Mouse (Mus musculus) limb, embryonic 14.5 days (tissue): ENCODE results near the gene Ucp2. TPM values are rescaled to one million over a fixed set of nuclear protein-coding genes. Genes with fewer than 3 reads are reported as not detected.

Experiments
- ATAC-seq: fragments of 200-750 bp; cut with Nextera tagmentation; 2 replicates; pipeline ENCODE4 v1.8.0; 2017; ENCODE audit warnings: low read depth, moderate number of reproducible peaks, moderate TSS enrichment; ENCODE audit not compliant: low FRiP score
- DNase-seq: peaks from one replicate; pipeline ENCODE4 v3.0.0-alpha.2; 2015; ENCODE audit warnings: low spot score
- H3K27ac ChIP-seq: fragments of 300-500 bp; sonication (generic); replicated peaks from 2 replicates; pipeline ENCODE4 v1.5.1; 2014; ENCODE audit warnings: low read depth, mild to moderate bottlenecking, low read length, moderate library complexity, mixed read lengths
- H3K27me3 ChIP-seq: fragments of 300-500 bp; sonication (generic); 2 replicates; pipeline ENCODE4 v1.6.1; 2014; ENCODE audit warnings: low read length, mixed read lengths; ENCODE audit not compliant: control insufficient read depth, insufficient read depth
- H3K36me3 ChIP-seq: fragments of 300-500 bp; sonication (generic); 2 replicates; pipeline ENCODE4 v1.6.1; 2014; ENCODE audit warnings: mild to moderate bottlenecking, low read length, moderate library complexity, mixed read lengths; ENCODE audit not compliant: control insufficient read depth, insufficient read depth
- H3K4me1 ChIP-seq: fragments of 300-500 bp; sonication (generic); 2 replicates; pipeline ENCODE4 v1.6.1; 2014; ENCODE audit warnings: antibody characterized with exemption, low read length, mixed read lengths; ENCODE audit not compliant: control insufficient read depth, insufficient read depth
- H3K4me2 ChIP-seq: fragments of 300-500 bp; sonication (generic); replicated peaks from 2 replicates; pipeline ENCODE4 v1.6.1; 2014; ENCODE audit warnings: low read depth, mild to moderate bottlenecking, low read length, moderate library complexity; ENCODE audit not compliant: severe bottlenecking
- H3K4me3 ChIP-seq: fragments of 300-500 bp; sonication (generic); replicated peaks from 2 replicates; pipeline ENCODE4 v1.5.1; 2014; ENCODE audit warnings: low read length
- H3K9ac ChIP-seq: fragments of 300-500 bp; sonication (generic); 2 replicates; pipeline ENCODE4 v1.6.1; 2014; ENCODE audit warnings: mild to moderate bottlenecking, low read depth, low read length, moderate library complexity; ENCODE audit not compliant: severe bottlenecking
- H3K9me3 ChIP-seq: fragments of 300-500 bp; sonication (generic); 2 replicates; pipeline ENCODE4 v1.6.1; 2016; ENCODE audit warnings: low read length; ENCODE audit not compliant: control insufficient read depth
- POLR2A ChIP-seq: fragments of 200-500 bp; IDR thresholded peaks from 2 replicates; pipeline ENCODE4 v1.8.0; 2012; ENCODE audit warnings: inconsistent platforms, mild to moderate bottlenecking, moderate library complexity, borderline replicate concordance; ENCODE audit not compliant: insufficient read depth, insufficient read length; ENCODE audit errors: extremely low read depth
- WGBS: fragments of 180-500 bp; shearing (Covaris S2); extraction: QIAGEN DNeasy Blood & Tissue Kit; methylation state at CpG from one replicate; pipeline ENCODE4 v1.1.7; 2014; 5-methylcytosine and 5-hydroxymethylcytosine counted together
- polyA plus RNA-seq, 2 experiments: library from polyadenylated mRNA; depleted of rRNA in 1 of 2; stranded (reverse) in 1 of 2; unstranded in 1 of 2; fragments of >200 nt; fragmentation: Nextera tagmentation in 1 of 2; extraction: Ambion mirVana in 1 of 2; gene quantifications; 2 replicates each; pipeline versions ENCODE4 v1.2.1 to v1.2.3; 2012 to 2014

Ucp2 gene
- polyA plus RNA-seq, 2 experiments = 104 to 152 TPM

DNA sequence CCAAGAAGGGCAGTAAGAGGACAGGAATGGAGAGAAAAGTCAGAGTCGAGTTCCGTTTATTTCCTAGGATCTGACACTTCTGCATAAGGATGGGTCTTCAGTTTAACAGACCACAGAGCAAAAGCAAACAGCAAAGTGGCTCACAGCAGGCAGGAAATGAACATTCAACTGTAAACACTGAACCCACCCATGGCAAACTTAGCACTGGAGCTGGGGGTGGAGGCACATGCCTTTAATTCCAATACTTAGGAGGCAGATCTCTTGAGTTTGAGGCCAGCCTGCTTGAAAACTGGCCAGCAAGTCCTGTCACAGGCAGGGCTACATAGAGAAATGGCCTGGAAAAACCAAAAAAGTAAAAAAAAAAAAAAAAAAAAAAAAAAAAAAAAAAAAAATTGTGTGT, 40.4 kb downstream of the Ucp2 start:
- no peak overlapping the region for H3K4me2 ChIP-seq
- H3K36me3 ChIP-seq = no peaks in the 10 kb centered on the region; the same call in 1 of the 2 replicates
- no peak overlapping the region for H3K9ac ChIP-seq
- H3K4me1 ChIP-seq = peaks cover 7% of the 10 kb centered on the region; the same call in 1 of the 2 replicates
- no peak for TF ChIP-seq POLR2A
- ATAC-seq = no peak
- 72% methylated on average over 2 of the region's 2 CpGs for WGBS
- H3K27me3 ChIP-seq = no peaks in the 10 kb centered on the region
- no peaks in the 10 kb centered on the region for H3K9me3 ChIP-seq
- no peak overlapping the region for H3K27ac ChIP-seq
- H3K4me3 ChIP-seq = no peak overlapping the region
- DNase-seq = no peak

- no peaks in the 10 kb centered on the region for H3K27me3 ChIP-seq
- no peak overlapping the region for H3K27ac ChIP-seq
- no peak overlapping the region for H3K4me3 ChIP-seq
- TF ChIP-seq POLR2A = no peak
- DNase-seq = no peak
- H3K4me2 ChIP-seq = no peak overlapping the region
- H3K36me3 ChIP-seq = peaks cover 6% of the 10 kb centered on the region
- peaks cover 7% of the 10 kb centered on the region; the same call in 1 of the 2 replicates for H3K4me1 ChIP-seq
- ATAC-seq = no peak
- WGBS = 88% methylated on average over 3 of the region's 3 CpGs
- no peak overlapping the region for H3K9ac ChIP-seq
- no peaks in the 10 kb centered on the region for H3K9me3 ChIP-seq
These were observed 41.1 kb downstream of the Ucp2 start for GRCm38 (mm10) chr7:100534216-100534615.

DNA sequence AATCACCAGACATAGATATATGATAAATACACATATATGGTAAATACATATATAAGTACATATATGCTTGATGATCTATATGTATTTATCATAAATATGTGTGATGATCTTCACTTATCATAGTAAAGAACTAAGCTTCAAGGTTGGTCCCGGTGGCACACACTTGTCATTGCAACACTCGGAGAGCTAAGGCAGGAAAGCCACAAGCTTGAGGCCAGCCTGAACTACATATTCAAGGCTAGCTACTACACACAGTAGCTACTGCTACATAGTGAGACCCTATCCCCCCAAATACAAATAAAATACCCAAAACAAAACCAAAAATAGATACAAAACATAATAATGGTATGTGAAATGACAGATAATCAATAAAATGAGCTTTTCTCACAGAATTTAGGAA, 42.7 kb downstream of the Ucp2 start:
- H3K4me1 ChIP-seq = peaks cover 7% of the 10 kb centered on the region; the same call in 1 of the 2 replicates
- WGBS = 83% methylated on average over 2 of the region's 2 CpGs
- peaks cover 15% of the 10 kb centered on the region for H3K36me3 ChIP-seq
- no peak overlapping the region for H3K27ac ChIP-seq
- no peak overlapping the region for H3K9ac ChIP-seq
- H3K4me2 ChIP-seq = no peak overlapping the region
- no peak overlapping the region for H3K4me3 ChIP-seq
- H3K27me3 ChIP-seq = no peaks in the 10 kb centered on the region
- no peak for TF ChIP-seq POLR2A
- H3K9me3 ChIP-seq = no peaks in the 10 kb centered on the region
- ATAC-seq (no peak), DNase-seq (no peak)

DNA sequence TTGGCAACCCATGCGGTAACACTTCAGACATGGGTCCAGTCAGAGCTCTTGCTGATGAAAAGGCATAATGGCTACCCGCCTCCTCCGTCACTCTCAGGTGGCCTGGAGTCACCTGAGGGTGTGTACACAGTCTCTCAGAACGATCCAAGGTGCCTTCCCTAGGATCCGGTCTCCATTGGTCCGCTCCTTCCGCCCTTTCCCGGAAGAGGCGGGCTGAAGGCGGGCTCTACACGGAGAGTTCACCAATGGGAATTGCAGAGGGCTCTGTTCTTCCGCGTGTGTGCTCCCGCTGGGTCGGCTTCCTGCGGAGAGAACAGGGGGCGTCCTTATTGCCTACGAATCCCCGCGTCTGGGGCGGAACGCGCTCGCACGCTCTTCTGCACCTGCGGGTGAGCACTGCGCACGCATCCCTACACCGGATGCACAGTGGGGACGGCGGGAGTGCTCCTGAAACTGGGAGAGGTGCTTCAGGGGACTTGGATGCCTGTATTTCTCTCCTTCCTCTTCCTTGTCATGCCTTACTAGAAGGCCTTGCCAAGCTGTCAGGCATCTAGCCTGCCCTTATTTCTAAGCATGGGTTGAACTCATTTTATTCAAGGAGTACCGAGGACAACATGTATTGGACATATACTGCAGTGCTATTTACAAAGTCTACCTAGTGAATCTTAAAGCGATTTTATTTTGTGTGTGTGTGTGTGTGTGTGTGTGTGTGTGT, 43.8 kb downstream of the Ucp2 start, which contains the start of gene Coa4:
Gene Coa4, plus strand, starts transcription at position 268 of the 715 bp plus-strand sequence.
- WGBS = under 1% methylated on average over 32 of the region's 33 CpGs
- H3K9me3 ChIP-seq = no peaks in the 10 kb centered on the region

DNA sequence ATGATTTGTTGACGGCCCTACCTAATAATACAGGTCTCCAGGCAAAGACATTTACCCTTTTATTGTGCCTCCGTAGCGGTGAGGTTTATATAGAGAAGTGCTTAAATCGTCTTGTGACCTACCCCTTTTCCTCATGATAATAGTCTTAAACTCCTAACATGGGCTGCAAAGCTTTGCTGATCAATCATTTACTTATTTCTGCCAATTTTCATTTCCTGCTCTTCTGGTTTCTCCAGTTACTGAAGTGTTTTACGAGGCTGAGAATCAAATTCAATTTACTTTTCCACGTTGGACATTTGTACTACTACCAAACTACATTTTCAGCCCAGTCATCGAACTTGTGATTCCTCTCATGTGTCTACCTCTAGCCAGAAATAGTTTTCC, 44.4 kb downstream of the Ucp2 start:
- ATAC-seq (no peak), DNase-seq (no peak)
- no peak for TF ChIP-seq POLR2A
- H3K4me1 ChIP-seq = peaks cover 7% of the 10 kb centered on the region; the same call in 1 of the 2 replicates
- H3K27me3 ChIP-seq = no peaks in the 10 kb centered on the region
- peak overlapping the region; percentile 57 for H3K4me2 ChIP-seq
- 28% methylated on average over 7 of the region's 7 CpGs for WGBS
- no peaks in the 10 kb centered on the region for H3K9me3 ChIP-seq
- H3K36me3 ChIP-seq = peaks cover 15% of the 10 kb centered on the region
- H3K4me3 ChIP-seq = peak overlapping the region; percentile 53
- H3K27ac ChIP-seq = peak overlapping the region; percentile 61; the same call in 1 of the 2 replicates
- H3K9ac ChIP-seq = peak overlapping the region; percentile 58

More for the DNA sequence above, 43.8 kb downstream of the Ucp2 start, which contains the start of gene Coa4:
- Histone ChIP-seq H3K4me2 (peak within 1 kb of the TSS; percentile 57), H3K36me3 (peaks cover 15% of the 10 kb centered on the region), H3K9ac (peak within 1 kb of the TSS; percentile 58), H3K4me3 (peak within 1 kb of the TSS; percentile 53), H3K4me1 (peaks cover 7% of the 10 kb centered on the region; the same call in 1 of the 2 replicates), H3K27ac (peak within 1 kb of the TSS; percentile 61), H3K27me3 (no peaks in the 10 kb centered on the region)
- peak; percentile 94 for DNase-seq
- peak; percentile 99 for ATAC-seq
- TF ChIP-seq POLR2A = peak; percentile 43; the same call in 1 of the 2 replicates
